Mouse (Mus musculus) embryo, embryonic 9.5 days (tissue): ENCODE results near the gene Syt1.
A peak's percentile ranks its signal among the peaks of the same experiment; 100 is the strongest.

Experiments used
- DNase-seq: peaks from one replicate; pipeline ENCODE4 v3.0.0-alpha.2; 2017; ENCODE audit errors: extremely low spot score

The Syt1 gene

DNA sequence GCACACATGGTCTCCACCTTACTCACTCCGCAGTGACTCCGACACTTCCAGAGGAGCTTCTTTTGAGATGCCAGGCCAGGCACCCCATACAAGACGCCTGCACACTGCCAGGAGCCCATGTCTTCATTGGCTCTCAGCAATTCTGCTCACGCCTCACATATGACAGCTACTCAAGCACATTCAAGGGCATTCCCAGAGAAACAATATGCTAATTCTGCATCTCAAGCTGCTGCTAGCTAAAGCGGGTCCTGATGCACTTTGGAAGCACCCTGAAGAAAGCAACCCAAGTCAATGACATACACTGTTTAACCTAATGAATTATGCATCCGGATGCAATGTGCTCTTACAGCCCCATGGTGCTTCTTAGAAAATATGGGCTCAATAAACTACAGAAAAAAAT, 247.1 kb downstream of the Syt1 start:
- DNase-seq: no peak

DNA sequence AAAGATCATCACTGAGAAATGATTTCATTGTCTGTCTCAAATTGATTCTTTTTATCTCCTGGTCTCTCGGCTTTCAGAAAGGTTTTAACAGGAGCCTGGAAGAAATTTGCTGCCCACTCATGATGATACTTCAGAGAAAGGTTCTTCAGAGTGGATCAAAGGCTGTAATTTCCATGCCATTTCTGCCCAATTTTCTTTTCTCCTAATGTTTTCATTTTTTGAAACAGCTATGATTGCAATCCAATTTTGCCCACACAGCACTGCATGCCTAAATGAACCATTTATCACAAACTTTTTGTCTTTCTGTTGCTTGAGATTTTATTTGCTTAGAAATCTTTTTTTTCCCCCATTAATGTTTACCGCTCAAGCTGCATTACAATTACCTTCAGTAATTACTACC, 257.5 kb downstream of the Syt1 start:
- DNase-seq: no peak

DNA sequence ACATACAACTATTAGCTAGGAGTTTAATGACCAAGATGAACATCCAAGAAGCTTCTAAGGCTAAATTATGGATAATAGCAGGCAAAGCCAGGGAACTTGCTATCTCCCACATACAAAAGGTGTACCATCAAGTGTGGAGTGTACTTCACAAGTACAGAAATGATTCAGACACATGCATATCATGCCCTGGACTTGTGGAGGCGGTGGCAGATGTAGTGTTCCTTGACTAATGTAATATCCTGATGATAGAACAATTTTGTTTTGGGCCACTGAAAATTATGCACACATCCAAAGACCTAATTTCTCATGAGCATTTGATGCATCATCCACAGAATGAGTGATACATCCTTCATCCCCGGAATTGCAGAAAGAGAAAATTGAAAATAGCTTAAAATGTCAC, 267.0 kb downstream of the Syt1 start:
- DNase-seq: no peak

DNA sequence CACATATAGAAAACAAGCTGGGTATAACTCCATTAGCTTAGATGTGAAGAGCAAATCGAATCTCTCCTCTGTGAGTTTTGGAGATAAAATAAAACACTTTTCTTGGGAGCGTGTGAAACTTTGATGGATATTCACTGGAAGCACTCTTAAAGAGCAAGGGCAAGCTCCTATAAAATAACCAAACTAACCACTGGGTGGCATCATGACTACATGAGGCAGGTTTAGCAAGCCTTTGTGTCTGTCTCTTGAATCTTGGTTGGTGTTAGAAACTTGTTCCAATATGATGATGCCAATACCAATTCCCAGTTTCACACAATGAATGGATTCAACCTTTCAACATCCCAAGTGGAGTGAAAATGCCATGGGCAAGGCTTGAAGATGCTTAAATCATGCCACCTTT, 276.8 kb downstream of the Syt1 start:
- DNase-seq: peak; percentile 13

DNA sequence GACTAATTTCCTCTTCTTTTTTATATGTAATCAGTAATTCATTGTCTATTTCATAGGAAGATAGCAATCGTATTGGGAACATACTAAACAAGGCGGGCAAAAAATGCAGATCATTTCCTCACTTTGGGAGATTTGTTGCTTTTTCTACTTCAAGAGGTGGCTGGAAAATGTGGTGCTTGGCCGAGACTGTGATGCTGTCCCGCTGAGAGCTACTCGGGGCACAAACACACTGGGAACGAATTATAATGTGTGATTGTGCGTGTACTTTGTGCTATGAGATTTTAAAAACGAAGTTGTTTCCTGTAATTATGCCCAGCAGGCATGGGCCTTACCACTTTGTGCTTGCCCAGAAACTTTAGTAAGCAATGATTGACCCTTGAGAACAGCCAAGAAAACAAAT, 281.8 kb downstream of the Syt1 start:
- no peak for DNase-seq

DNA sequence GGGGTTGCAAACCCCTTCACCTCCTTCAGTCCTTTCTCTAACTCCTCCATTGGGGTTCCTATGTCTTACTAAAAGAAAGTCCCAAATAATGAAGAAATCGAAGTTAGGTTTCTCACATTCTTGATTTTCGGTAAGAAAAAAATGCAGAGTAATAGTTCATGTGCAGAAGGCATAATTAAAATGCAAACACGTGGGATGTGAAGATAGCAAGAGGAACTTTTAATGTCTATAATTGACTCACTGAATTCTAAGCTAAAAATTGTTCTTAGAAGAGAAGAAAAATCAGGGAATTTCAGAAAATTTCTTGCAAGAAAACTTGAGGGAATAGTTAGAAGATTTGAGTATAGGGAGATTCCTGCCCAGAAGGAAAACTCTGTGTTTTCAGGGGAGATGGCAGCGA, 284.4 kb downstream of the Syt1 start:
- no peak for DNase-seq

DNA sequence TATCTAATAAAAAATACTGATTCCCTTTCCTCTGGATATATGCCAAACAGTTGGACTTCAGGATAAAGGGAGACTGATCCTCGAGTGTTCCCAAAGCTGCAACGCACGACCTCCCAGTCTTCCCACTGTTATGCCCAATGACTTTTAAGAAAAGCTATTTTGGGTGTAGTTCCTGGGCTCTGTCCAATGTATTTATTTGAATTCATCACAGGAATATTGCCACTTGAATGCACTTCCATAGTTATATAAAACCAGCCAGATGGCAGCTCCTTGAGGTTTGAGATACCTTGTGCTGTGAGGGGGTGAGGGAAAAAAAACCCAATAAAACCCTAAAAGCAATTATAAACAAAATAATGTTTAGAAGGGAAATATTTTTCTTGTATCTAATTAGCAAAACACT, 285.9 kb downstream of the Syt1 start:
- DNase-seq: no peak

DNA sequence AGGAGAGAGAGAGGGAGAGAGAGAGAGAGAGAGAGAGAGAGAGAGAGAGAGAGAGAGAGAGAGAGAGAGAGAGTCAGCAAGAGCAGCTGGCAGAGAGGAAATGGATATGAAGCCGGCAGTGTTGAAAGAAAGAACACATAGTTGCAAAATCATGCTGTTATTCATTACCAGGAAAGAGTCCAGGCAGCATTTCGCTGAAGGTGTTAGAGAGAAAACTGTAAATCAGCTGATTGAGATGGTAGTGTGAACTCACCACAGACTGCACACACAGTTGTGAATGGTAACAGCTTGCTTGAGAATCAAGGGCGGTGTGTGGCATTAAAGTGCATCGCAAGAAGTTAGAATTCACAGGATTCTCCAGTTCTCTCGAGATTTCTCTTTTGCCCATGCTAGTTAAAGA, 300.3 kb downstream of the Syt1 start:
- DNase-seq: no peak

DNA sequence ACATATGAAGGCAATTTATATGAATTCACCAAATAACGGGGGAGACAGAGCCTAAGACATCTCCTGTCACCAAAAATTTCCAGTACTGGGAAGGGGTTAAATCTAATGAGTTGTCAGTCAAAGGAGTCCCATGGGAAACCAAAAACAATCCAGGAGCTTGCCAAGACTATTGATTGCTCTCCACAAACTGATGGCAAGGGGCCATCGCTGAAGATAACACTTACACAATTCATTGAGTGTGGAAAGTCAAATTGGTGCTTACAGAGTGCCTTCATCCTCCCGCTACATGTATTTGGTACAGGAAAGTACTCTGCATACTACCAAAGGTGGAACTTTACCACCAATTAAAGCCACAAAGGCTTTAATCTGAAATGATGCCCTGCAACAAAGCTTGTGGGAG, 305.1 kb downstream of the Syt1 start:
- no peak for DNase-seq

DNA sequence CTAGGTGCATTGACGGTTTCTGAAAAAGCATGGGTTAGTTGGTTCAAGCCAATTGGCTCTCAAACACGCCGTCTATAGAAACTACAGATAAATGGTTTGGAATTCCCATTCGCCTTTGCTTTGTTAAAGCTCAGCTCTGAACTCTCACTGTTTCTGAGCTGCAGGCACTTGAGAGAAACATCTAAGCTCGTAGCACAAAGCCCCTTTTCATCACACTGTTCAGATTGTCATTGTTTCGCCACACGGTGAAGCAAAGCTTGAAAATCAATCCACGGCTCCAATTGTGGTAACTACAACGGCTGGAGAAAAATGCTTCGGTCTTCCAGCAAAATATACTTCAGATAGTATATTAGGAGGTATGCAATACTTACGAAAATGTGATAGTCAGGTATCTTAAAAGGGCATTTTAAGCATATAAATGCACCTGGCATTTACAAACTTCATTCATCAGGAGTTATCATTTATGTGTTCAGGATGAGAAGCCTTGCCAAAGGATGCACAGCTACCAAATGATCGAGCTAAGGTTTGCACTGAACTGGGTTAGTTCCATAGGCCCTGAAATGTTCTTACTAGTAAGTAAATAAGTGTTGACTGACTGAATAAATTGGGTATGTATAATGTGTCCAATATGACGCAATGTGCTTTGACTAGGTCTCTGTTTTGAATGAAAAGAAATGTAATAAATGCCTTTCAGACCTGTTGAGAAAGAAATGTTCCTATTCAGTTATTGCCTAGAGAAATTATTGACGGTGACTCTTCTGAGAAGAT, 309.2 kb downstream of the Syt1 start:
- peak; percentile 18 for DNase-seq

DNA sequence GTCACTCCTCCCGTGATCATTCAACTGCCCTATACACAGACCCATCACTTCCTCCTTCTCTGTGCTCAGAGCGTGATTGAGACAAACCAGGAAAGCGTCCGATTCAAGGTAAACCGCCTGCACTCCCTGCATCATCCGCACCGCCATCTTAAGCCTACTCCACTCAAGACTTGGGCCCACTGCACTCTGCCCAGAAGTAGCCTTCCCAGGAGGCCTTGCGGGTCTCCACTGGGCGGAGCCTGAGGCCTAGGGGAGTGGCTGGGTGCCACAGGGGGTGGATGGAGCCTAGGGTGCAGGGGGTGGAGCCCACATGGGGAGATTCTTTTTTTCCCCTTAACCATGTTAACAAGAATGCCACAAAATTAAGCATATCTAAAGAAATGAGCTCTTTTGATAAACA, 310.8 kb downstream of the Syt1 start, which contains the start of gene Gm5136:
Gm5136 (minus strand) TSS at position 215 of the 400 bp plus-strand sequence.
- no peak for DNase-seq

DNA sequence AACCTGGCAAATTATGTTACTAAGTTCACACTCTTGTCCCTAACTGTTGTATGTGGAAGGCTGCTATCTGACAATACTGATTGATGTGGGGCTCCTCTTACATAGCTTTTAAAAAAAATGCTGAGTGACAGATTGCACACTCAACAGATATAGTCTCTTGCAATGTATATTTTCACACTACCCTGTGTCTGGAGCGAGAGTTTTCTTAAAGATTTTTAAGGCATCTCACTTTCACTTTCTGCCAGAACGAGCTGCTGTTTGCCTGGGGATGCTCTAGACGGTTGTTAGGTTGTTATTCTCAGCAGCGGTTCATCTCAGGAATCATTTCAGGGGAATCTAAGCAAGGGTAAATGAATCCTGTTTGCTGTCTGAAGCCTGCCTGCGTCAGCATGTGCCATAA, 313.7 kb downstream of the Syt1 start:
- no peak for DNase-seq

DNA sequence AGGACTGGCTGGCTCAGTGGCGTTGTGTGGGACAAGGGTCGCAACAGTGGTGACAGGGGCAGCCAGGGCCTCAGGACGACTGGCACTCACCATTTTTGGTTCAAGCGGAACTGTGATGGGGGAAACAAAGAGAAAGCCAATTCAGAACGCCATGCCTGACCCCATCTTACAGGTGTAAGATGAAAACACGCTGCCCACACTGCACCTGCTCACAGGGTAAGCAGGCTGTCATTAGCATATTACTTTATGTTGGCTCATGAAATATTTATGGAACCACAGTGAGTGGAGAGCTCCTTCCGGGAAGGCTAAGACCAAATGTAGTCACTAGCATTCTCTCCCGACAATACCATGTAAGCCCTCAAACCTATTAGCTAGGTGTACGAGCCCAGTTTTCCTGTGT, 319.8 kb downstream of the Syt1 start:
- DNase-seq: no peak

DNA sequence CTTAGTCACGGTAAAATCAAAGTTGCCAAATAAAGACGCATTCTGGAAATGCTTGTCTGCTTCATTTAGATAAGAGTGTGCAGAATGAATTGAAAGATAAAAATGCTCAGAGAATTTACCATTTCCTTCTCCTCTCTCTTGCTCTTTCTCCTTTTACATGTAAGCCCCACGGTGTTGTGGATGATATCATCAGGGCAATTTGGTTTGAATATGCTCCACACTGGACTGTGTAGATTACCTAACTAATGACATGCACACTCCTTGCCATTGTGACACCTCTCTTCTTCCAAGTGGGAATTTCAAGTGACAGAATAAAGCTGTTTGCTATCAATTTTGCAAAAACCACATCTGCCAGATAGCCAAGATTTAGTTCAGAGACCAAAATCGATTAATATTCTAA, 324.1 kb downstream of the Syt1 start:
- DNase-seq: no peak

DNA sequence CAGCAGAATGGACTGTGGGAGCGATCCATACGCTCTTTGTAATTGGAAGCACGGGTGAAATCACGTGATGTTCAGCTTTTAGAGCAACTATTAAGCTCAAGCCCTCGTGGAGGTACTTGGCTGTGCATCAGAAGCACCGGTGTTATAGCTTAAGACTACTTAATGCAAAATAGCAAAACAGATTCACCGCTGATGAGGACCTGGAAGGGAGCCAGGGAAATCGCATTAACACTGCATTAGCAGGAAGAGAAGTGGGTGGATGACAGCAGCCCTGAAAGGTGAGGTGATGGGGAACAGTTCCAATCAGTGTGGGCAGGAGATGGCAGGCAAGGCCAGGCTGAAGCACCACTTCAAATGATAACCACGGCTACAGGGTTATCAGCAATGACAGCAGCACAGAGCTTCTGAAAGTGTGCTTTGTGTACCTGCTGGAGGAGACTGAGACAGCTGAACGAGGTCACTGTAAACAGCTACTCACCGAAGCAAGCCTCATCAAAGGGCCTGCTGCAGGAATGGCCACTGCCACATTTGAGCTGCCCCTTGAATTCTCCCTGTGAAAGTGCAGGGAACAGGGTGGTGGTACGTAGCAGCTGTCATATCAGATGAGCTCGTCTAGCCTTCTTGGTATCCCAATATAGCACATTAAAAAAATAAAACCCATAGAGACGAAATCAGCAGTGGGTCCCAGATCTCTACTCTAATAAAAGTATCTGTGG, 330.9 kb downstream of the Syt1 start:
- no peak for DNase-seq

DNA sequence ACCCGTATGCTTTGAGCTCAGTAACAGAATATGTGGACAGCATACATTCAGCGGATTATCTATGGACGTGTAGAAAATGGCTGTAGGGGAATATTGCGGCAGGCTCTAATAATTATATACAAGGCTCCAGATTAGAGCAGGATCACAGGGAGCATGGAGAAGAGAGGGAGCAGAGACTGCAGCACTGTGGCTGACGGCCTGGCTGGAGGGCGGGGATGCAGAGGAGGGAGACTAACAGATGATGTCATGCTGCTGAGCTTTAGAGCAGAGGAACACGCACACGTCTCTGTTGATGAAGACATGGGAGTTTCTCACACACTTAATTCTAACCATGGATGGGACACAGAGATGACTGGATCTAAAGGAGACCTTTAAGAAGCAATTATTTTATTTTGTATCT, 333.7 kb downstream of the Syt1 start:
- DNase-seq: no peak

DNA sequence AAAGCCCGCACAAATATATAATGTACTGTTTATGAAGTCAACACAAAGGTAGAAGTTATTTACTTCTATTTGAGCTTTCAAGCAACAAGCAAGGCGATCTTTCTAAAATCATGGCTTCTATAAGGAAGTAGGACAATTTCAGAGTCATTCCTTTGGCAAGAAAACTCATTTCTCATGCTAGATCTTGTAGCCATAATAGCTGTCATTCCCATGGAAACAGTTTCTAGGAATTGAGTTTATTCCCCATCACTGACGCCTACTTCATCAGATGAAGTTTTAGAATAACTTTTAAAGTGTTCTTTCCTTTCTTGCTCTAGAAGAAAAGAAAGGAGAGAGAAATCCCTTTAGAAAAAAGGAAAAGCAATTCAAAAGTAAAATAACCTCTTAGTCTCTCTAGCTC, 341.8 kb downstream of the Syt1 start:
- no peak for DNase-seq

DNA sequence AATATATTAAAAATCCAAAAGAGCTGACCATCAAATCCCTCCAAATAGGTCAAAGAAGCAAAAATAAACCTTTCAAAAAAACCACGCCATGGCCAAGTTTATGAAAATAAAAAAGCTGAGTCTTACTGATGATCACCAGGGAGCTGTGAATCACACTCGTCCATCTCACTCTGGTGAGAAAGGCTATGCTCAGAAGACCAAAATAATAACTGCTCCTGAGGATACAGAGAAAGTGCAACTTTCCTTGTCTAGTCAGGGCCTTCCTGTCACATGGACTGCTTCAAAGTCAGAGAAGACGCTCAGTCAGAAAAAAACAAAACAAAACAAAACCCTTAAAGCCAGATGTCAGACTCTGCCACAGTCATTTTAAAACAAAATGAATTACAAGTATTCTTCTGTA, 350.5 kb downstream of the Syt1 start:
- DNase-seq: no peak

DNA sequence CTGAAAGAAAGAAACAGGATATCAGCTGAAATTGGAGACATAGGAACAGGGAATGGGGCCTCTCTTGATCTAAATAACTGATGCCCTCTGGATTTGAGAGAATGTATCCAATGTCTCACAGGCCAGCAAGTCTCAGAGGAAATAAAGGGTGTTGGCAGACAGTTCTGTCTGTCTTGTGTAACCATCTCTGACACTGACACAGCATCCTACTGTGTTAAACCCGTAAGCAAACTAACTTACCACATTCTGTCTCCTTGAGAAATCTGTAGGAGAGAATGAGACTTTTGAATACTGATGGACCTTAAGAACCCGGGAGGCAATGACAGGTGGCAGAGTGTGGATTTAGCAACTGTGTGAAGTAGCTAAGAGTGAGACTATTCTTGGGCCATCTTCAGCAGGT, 352.5 kb downstream of the Syt1 start:
- DNase-seq: no peak

DNA sequence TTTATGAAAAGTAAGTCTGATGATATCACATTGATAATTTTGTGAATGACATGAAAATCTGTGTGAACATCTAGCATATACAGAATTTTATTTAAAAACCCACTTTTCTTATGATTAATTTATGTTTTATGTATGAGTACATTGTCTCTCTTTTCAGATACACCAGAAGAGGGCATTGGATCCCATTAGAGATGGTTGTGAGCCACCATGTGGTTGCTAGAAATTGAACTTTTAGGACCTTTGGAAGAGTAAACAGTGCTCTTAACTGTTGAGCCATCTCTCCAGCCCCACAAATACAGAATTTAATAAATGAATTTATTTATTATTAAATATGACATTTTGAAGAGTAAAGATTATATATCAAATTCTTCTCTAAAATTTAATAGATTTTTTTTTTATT, 353.1 kb downstream of the Syt1 start:
- no peak for DNase-seq

DNA sequence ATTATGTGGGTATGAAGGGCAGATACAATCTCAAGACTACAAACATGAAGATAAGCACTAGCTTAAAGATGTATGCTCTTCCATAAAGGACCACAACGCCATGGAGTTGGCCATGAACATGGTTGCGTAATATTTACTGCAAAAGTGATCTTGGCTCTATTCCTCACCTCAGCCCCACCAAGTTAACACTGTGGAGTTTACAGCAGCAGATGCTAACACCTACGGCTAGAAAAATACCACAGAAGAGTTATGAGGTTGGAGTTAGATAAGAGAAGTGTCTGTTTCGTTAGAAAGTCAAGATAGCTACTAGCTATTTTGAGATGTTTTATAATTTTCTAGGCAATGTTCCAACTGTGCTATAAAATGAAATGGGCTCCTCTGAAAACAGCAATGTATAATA, 353.9 kb downstream of the Syt1 start:
- DNase-seq: no peak

DNA sequence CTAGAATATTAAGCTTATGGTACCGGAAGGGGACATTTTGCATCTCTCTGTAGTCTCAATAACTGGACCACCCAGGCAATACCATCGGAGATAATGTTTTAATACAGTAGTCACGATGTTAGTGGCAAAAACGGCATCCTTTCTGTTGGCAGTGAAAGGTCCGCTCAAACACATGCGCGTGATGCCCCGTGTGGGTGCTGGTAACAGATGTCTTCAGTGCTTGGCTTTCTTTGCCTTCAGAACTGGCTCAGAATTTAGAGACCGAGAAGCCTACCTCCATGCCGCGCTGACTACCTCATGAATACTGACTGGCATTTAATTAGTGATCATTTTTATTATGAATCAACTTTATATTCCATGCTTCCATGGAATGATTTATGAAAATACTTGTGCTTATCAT, 355.7 kb downstream of the Syt1 start:
- DNase-seq: no peak

DNA sequence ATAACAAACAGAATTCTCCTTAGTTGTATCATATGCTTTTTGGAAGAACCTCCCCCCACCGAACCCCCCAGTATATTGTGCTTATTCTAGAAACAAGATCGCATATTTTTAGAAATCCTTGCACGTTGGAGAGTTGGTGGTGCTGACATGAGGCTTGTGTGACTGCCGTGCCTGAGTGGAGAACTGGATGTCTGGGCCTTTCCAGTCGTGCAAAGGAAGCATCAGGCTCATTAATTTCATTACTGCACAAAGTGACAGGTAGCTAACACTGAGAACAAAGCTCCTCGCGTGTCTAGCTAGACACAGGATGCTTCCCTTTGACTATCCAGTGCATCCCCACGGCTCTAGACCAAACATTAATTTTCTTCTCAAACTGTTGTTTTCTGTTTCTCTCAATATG, 358.0 kb downstream of the Syt1 start:
- DNase-seq: no peak

DNA sequence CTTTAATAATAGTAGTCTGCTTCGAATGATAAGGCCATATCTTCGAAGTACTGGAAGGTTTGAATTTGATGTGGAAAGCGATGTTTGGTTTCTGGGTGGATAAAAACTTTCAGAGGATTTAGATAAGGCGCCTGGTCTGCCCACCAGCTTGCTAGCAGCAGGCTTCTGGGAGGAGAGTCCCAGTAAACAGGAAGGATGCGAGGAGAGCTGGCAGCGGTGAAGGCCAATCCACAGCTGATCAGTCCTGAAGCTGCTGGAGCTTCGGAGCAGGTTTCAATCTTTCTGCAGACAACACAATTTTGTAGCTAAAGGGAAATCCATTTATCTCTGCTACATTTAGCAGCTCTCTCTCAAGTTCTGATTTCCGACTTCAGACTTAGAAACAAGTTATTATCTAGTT, 358.7 kb downstream of the Syt1 start:
- no peak for DNase-seq
